Mouse (Mus musculus) olfactory bulb, adult 2 months (tissue): ENCODE results near the gene Rnf217. TPM values are rescaled to one million over a fixed set of nuclear protein-coding genes. Genes with fewer than 3 reads are reported as not detected.
A peak's percentile ranks its signal among the peaks of the same experiment; 100 is the strongest.

Source experiments
- H3K27ac ChIP-seq: fragments of 200-500 bp; 2 replicates; pipeline ENCODE4 v1.5.1; 2012; ENCODE audit warnings: low read depth, low read length; ENCODE audit not compliant: insufficient read depth
- H3K4me1 ChIP-seq: fragments of 200-500 bp; 2 replicates; pipeline ENCODE4 v1.6.1; 2012; ENCODE audit warnings: low read length; ENCODE audit not compliant: control insufficient read depth, insufficient read depth
- H3K4me3 ChIP-seq: fragments of 200-500 bp; 2 replicates; pipeline ENCODE4 v1.5.1; 2012; ENCODE audit warnings: mild to moderate bottlenecking, low read depth, low read length, moderate library complexity; ENCODE audit not compliant: insufficient read depth
- CTCF ChIP-seq: fragments of 200-500 bp; IDR thresholded peaks from 2 replicates; pipeline ENCODE4 v1.5.1; 2012; ENCODE audit warnings: low read depth, mild to moderate bottlenecking, low read length, moderate library complexity; ENCODE audit not compliant: insufficient read depth
- POLR2A ChIP-seq: fragments of 200-500 bp; IDR thresholded peaks from 2 replicates; pipeline ENCODE4 v1.6.1; 2012; ENCODE audit warnings: mild to moderate bottlenecking, low read depth, low read length, moderate library complexity; ENCODE audit not compliant: insufficient read depth
- WGBS: fragments of 180-500 bp; shearing (Covaris S2); methylation state at CpG from one replicate; pipeline ENCODE4 v1.1.7; 2018; 5-methylcytosine and 5-hydroxymethylcytosine counted together
- polyA plus RNA-seq: library from polyadenylated mRNA; stranded (reverse); fragments of >200 nt; gene quantifications from 2 replicates; pipeline ENCODE4 v1.2.4, GENCODE M21; 2012; ENCODE audit warnings: low replicate concordance; ENCODE audit not compliant: missing spikeins, insufficient read depth, insufficient read length

Rnf217 gene
- not detected in 2 replicates for polyA plus RNA-seq

GRCm38 (mm10) chr10:31609066-31609961 is at the start of gene Rnf217:
Gene Rnf217, minus strand, starts transcription at chr10:31609184.
- Histone ChIP-seq H3K4me3 (peak within 1 kb of the TSS; percentile 90), H3K27ac (peak within 1 kb of the TSS; percentile 78), H3K4me1 (peaks cover 6% of the 10 kb centered on the region; the same call in 1 of the 2 replicates)
- under 1% methylated on average over 105 of the region's 106 CpGs for WGBS
- no peak for TF ChIP-seq CTCF
- 0 out of 2 replicates have a peak, but pooled peaks have one; percentile 13 for TF ChIP-seq POLR2A

- Histone ChIP-seq H3K27ac (no peak overlapping the region), H3K4me1 (no peaks in the 10 kb centered on the region), H3K4me3 (no peak overlapping the region)
- TF ChIP-seq CTCF (no peak), POLR2A (no peak)
- 84% methylated on average over 3 of the region's 3 CpGs for WGBS
These were observed 38.3 kb upstream of the Rnf217 start for GRCm38 (mm10) chr10:31647270-31647669.

- no peak for TF ChIP-seq CTCF
- no peak for TF ChIP-seq POLR2A
- H3K4me1 ChIP-seq = no peaks in the 10 kb centered on the region
- H3K27ac ChIP-seq = no peak overlapping the region
- no peak overlapping the region for H3K4me3 ChIP-seq
- 6% methylated on average over 1 of the region's 1 CpGs for WGBS
These were observed 37.1 kb upstream of the Rnf217 start for GRCm38 (mm10) chr10:31646083-31646482.

GRCm38 (mm10) chr10:31635098-31635497 is 26.1 kb upstream of the Rnf217 start:
- WGBS = 88% methylated on average over 3 of the region's 3 CpGs
- TF ChIP-seq CTCF (no peak), POLR2A (no peak)
- Histone ChIP-seq H3K4me3 (no peak overlapping the region), H3K4me1 (no peaks in the 10 kb centered on the region), H3K27ac (no peak overlapping the region)

- Histone ChIP-seq H3K4me1 (no peaks in the 10 kb centered on the region), H3K4me3 (no peak overlapping the region), H3K27ac (no peak overlapping the region)
- 76% methylated on average over 1 of the region's 1 CpGs for WGBS
- no peak for TF ChIP-seq CTCF
- TF ChIP-seq POLR2A = no peak
These were observed 23.0 kb upstream of the Rnf217 start for GRCm38 (mm10) chr10:31632005-31632404.

- no peaks in the 10 kb centered on the region for H3K4me1 ChIP-seq
- H3K27ac ChIP-seq = no peak overlapping the region
- TF ChIP-seq POLR2A (no peak), CTCF (no peak)
- 39% methylated on average over 2 of the region's 2 CpGs for WGBS
- no peak overlapping the region for H3K4me3 ChIP-seq
These were observed 6.4 kb upstream of the Rnf217 start for GRCm38 (mm10) chr10:31615355-31615754.

- Histone ChIP-seq H3K4me3 (no peak overlapping the region), H3K4me1 (no peaks in the 10 kb centered on the region), H3K27ac (no peak overlapping the region)
- 91% methylated on average over 1 of the region's 1 CpGs for WGBS
- TF ChIP-seq CTCF (no peak), POLR2A (no peak)
These were observed 5.1 kb upstream of the Rnf217 start for GRCm38 (mm10) chr10:31614111-31614510.

GRCm38 (mm10) chr10:31608441-31609065 is 431 bp downstream of the Rnf217 start:
- TF ChIP-seq POLR2A (no peak), CTCF (no peak)
- Histone ChIP-seq H3K4me3 (peak overlapping the region; percentile 90), H3K4me1 (peaks cover 6% of the 10 kb centered on the region; the same call in 1 of the 2 replicates), H3K27ac (peak overlapping the region; percentile 78)
- WGBS = under 1% methylated on average over 57 of the region's 60 CpGs

- peaks cover 6% of the 10 kb centered on the region; the same call in 1 of the 2 replicates for H3K4me1 ChIP-seq
- peak overlapping the region; percentile 47 for H3K4me3 ChIP-seq
- TF ChIP-seq CTCF = no peak
- TF ChIP-seq POLR2A = no peak
- peak overlapping the region; percentile 8; the same call in 1 of the 2 replicates for H3K27ac ChIP-seq
- 13% methylated on average over 11 of the region's 11 CpGs for WGBS
These were observed 1.8 kb downstream of the Rnf217 start for GRCm38 (mm10) chr10:31606981-31607867.
